Mouse (Mus musculus): Measurements from ENCODE around the gene Mup8.
"Not testable (repeated sequence)": the region's sequence is repeated elsewhere in the genome, so short reads cannot be mapped to it uniquely, and the experiment has no call there.

Gene Mup8

GRCm38 (mm10) chr4:60222499-60222898, at the start of gene Mup8:
TSS of gene Mup8 (minus strand) at chr4:60222599.
- DNase-seq = not testable (repeated sequence)

DNA sequence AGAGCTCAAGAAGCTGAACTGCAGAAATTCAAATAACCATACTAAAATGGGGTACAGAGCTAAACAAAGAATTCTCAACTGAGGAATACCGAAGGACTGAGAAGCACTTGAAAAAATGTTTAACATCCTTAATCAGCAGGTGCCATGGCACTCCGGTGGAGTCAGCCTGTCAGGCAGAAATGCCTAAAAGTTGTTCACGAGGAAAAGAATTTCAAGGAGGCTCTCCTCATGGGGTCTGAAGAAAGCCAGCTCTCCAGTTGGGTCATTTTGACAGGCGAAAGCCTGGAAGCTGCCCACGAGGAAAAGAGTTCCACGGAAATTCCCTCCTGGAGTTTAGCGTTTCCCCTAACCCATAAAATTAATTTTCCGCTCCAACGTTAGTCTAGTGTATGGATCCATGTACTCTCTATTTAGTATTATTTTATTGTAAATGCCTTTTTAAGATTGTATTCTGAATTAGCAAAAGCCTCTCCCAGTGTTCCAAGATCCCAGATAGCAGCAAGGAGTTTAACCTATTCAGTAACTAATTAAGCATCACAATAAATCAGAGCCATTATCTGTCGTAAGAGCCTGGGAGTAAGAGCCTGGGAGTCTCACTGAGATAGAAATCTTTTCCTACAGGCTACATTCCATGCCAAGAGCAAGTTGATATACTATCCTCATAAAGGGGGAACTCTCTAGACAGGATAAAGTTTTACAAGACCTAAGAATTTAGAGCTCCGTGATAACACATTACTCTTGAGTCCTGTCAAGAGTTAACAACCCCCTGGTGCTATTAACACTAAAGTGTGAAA, 43.8 kb upstream of the Mup8 start:
- not testable (repeated sequence) for DNase-seq

DNA sequence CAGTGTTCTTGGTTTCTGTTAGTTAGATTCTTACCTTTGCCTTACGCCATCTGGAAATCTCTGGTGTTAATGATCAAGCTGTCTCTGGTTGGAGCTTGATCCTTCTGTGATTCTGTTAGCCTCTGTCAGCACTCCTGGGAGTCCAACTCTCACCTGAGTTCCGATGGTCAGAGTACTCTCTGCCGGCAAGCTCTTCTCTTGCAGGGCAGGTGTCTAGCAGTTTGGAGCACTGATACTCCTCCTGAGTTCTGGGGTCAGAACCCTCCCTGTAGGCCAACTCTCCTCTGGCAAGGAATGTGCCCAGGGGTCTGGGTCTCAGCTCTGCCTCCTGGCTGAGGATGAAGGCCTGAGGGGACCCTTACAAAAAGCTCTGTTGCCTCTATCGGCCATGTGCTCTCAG, 40.3 kb upstream of the Mup8 start:
- not testable (repeated sequence) for DNase-seq
